Mouse (Mus musculus) heart, embryonic 15.5 days (tissue): ENCODE results near the gene Gpr35. TPM values are rescaled to one million over a fixed set of nuclear protein-coding genes. Genes with fewer than 3 reads are reported as not detected.

Experiments used
- ATAC-seq: fragments of 200-750 bp; cut with Nextera tagmentation; replicated peaks from 2 replicates; pipeline ENCODE4 v1.8.0; 2017; ENCODE audit warnings: low read depth, moderate TSS enrichment; ENCODE audit not compliant: insufficient number of reproducible peaks, insufficient read depth, low FRiP score
- H3K27ac ChIP-seq: fragments of 300-500 bp; sonication (generic); 2 replicates; pipeline ENCODE4 v1.5.1; 2015; ENCODE audit warnings: mild to moderate bottlenecking, inconsistent platforms
- H3K27me3 ChIP-seq: fragments of 300-500 bp; sonication (generic); 2 replicates; pipeline ENCODE4 v1.6.1; 2015; ENCODE audit warnings: inconsistent platforms
- H3K36me3 ChIP-seq: fragments of 300-500 bp; sonication (generic); 2 replicates; pipeline ENCODE4 v1.6.1; 2015; ENCODE audit warnings: mild to moderate bottlenecking, inconsistent platforms
- H3K4me1 ChIP-seq: fragments of 300-500 bp; sonication (generic); replicated peaks from 2 replicates; pipeline ENCODE4 v1.6.1; 2015; ENCODE audit warnings: inconsistent platforms
- H3K4me2 ChIP-seq: fragments of 300-500 bp; sonication (generic); 2 replicates; pipeline ENCODE4 v1.6.1; 2015; ENCODE audit warnings: inconsistent platforms, mild to moderate bottlenecking, moderate library complexity
- H3K4me3 ChIP-seq: fragments of 300-500 bp; sonication (generic); 2 replicates; pipeline ENCODE4 v1.5.1; 2015; ENCODE audit warnings: mild to moderate bottlenecking, inconsistent platforms
- H3K9ac ChIP-seq: fragments of 300-500 bp; sonication (generic); 2 replicates; pipeline ENCODE4 v1.6.1; 2015; ENCODE audit warnings: mild to moderate bottlenecking, inconsistent platforms
- H3K9me3 ChIP-seq: fragments of 300-500 bp; sonication (generic); replicated peaks from 2 replicates; pipeline ENCODE4 v1.6.1; 2016; ENCODE audit warnings: inconsistent platforms
- WGBS: fragments of 180-500 bp; shearing (Covaris S2); methylation state at CpG from one replicate; pipeline ENCODE4 v1.1.7; 2015; ENCODE audit warnings: mixed read lengths; 5-methylcytosine and 5-hydroxymethylcytosine counted together
- polyA plus RNA-seq: library from polyadenylated mRNA; unstranded; fragments of >200 nt; fragmentation: Nextera tagmentation; extraction: Ambion mirVana; gene quantifications from 2 replicates; pipeline ENCODE4 v1.2.1, GENCODE M21; 2015

Gpr35 gene
- polyA plus RNA-seq, 1 experiment from 2014 or later: 0.43 TPM

GRCm38 (mm10) chr1:93018716-93019115 is 68.1 kb downstream of the Gpr35 start:
- no peaks in the 10 kb centered on the region for H3K9me3 ChIP-seq
- H3K27me3 ChIP-seq: peaks cover 5% of the 10 kb centered on the region; the same call in 1 of the 2 replicates
- no peak overlapping the region for H3K4me3 ChIP-seq
- H3K9ac ChIP-seq: no peak overlapping the region
- no peak for ATAC-seq
- WGBS: 78% methylated on average over 10 of the region's 10 CpGs
- H3K4me2 ChIP-seq: no peak overlapping the region
- H3K27ac ChIP-seq: no peak overlapping the region
- no peaks in the 10 kb centered on the region for H3K4me1 ChIP-seq
- H3K36me3 ChIP-seq: no peaks in the 10 kb centered on the region

GRCm38 (mm10) chr1:93020602-93021001 is 69.9 kb downstream of the Gpr35 start:
- H3K4me1 ChIP-seq: no peaks in the 10 kb centered on the region
- WGBS: 70% methylated on average over 4 of the region's 4 CpGs
- ATAC-seq: no peak
- H3K4me3 ChIP-seq: no peak overlapping the region
- H3K9me3 ChIP-seq: no peaks in the 10 kb centered on the region
- H3K27ac ChIP-seq: no peak overlapping the region
- H3K4me2 ChIP-seq: no peak overlapping the region
- H3K27me3 ChIP-seq: peaks cover 5% of the 10 kb centered on the region; the same call in 1 of the 2 replicates
- H3K36me3 ChIP-seq: no peaks in the 10 kb centered on the region
- H3K9ac ChIP-seq: no peak overlapping the region

DNA sequence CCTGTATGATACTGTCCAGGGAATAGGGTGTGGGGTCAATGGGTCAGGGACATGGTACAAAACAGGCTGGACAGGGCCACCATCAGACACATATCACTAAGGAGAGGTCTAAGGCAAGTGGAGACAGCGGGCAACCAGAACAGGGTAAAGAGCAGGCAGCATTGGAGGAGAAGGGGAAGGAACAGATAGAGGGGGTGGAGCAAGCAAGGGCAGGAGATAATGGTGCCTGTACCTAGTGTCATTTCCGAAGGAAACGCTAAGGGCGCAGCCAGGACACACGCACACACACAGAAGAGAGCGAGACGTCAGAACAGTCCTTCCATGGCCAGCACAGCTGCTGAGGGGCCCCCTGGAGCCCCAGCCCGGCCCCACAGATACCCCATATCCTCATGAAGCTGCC is 75.9 kb downstream of the Gpr35 start:
- Histone ChIP-seq H3K36me3 (no peaks in the 10 kb centered on the region), H3K9ac (no peak overlapping the region), H3K4me3 (no peak overlapping the region), H3K27me3 (no peaks in the 10 kb centered on the region; the same call in 1 of the 2 replicates), H3K4me1 (no peaks in the 10 kb centered on the region), H3K27ac (no peak overlapping the region), H3K9me3 (no peaks in the 10 kb centered on the region), H3K4me2 (no peak overlapping the region)
- ATAC-seq: no peak
- 76% methylated on average over 8 of the region's 8 CpGs for WGBS

DNA sequence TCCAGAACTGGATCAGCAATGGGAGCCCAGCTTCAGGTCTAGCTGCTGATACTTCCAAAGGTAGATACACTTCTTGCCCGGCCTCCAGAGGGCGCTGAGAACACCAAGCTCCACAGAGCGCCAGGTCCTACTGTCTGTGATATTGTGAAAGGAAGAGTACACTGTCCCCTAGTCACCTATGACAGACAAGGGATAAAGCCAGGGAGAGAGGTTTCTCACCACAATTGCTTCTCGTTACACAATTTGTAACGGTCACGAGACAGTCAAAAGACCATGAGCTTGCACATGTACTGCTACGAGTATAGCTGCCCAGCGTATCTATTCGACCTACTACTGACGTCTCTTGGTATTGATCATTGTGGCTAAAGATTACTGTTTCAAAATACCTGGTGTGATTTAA is 78.7 kb downstream of the Gpr35 start:
- Histone ChIP-seq H3K4me3 (no peak overlapping the region), H3K4me1 (peaks cover 19% of the 10 kb centered on the region), H3K27ac (no peak overlapping the region), H3K36me3 (no peaks in the 10 kb centered on the region), H3K9ac (no peak overlapping the region), H3K27me3 (no peaks in the 10 kb centered on the region; the same call in 1 of the 2 replicates), H3K9me3 (no peaks in the 10 kb centered on the region), H3K4me2 (no peak overlapping the region)
- WGBS: 91% methylated on average over 10 of the region's 10 CpGs
- no peak for ATAC-seq

- Histone ChIP-seq H3K27me3 (no peaks in the 10 kb centered on the region; the same call in 1 of the 2 replicates), H3K9ac (no peak overlapping the region), H3K4me1 (peaks cover 24% of the 10 kb centered on the region), H3K36me3 (no peaks in the 10 kb centered on the region), H3K9me3 (no peaks in the 10 kb centered on the region), H3K4me3 (no peak overlapping the region), H3K27ac (no peak overlapping the region), H3K4me2 (no peak overlapping the region)
- no peak for ATAC-seq
- 36% methylated on average over 2 of the region's 2 CpGs for WGBS
These were observed 79.4 kb downstream of the Gpr35 start for GRCm38 (mm10) chr1:93030060-93030459.

DNA sequence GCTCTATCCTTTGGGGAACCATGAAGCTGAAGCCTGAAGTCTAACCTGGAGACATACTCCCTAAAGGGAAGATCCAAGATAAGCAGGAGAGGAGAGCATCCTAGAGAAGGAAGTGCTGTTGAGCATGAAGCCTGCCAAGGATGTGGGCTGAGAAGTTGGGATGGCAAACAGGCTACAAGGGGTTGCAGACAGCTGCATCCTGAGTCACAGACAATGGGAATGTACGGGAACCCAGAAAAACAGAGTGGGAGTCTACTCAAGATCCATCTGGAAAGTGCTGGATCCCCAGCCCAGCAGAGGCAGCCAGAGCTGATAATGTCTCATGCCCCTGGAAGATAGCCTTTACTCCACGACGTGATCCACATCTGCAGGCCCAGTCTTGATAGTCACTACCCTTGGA is 80.5 kb downstream of the Gpr35 start:
- no peaks in the 10 kb centered on the region for H3K9me3 ChIP-seq
- no peak overlapping the region for H3K4me3 ChIP-seq
- no peaks in the 10 kb centered on the region; the same call in 1 of the 2 replicates for H3K27me3 ChIP-seq
- no peak overlapping the region for H3K9ac ChIP-seq
- no peak for ATAC-seq
- H3K27ac ChIP-seq: no peak overlapping the region
- peaks cover 35% of the 10 kb centered on the region for H3K4me1 ChIP-seq
- 68% methylated on average over 3 of the region's 3 CpGs for WGBS
- H3K4me2 ChIP-seq: no peak overlapping the region
- no peaks in the 10 kb centered on the region for H3K36me3 ChIP-seq

- Histone ChIP-seq H3K36me3 (no peaks in the 10 kb centered on the region), H3K4me2 (no peak overlapping the region), H3K9me3 (no peaks in the 10 kb centered on the region), H3K27ac (no peak overlapping the region), H3K4me3 (no peak overlapping the region), H3K9ac (0 out of 2 replicates have a peak overlapping the region, but pooled peaks have one; percentile 28), H3K27me3 (no peaks in the 10 kb centered on the region; the same call in 1 of the 2 replicates), H3K4me1 (peaks cover 38% of the 10 kb centered on the region)
- ATAC-seq: no peak
- WGBS: 34% methylated on average over 8 of the region's 8 CpGs
These were observed 83.3 kb downstream of the Gpr35 start for GRCm38 (mm10) chr1:93033989-93034388.

GRCm38 (mm10) chr1:93035981-93036380 is 85.3 kb downstream of the Gpr35 start:
- Histone ChIP-seq H3K4me2 (no peak overlapping the region), H3K9me3 (no peaks in the 10 kb centered on the region), H3K4me3 (no peak overlapping the region), H3K27ac (peak overlapping the region; percentile 37; the same call in 1 of the 2 replicates), H3K9ac (no peak overlapping the region), H3K27me3 (no peaks in the 10 kb centered on the region; the same call in 1 of the 2 replicates), H3K36me3 (no peaks in the 10 kb centered on the region), H3K4me1 (peaks cover 38% of the 10 kb centered on the region)
- WGBS: 48% methylated on average over 4 of the region's 4 CpGs
- ATAC-seq: no peak; the same call in 1 of the 2 replicates

Other genes with a start within 250 kb of the Gpr35 start
- gene Gpc1, start 119.2 kb upstream of the Gpr35 start, polyA plus RNA-seq: 61.3 and 71.4 TPM in 2 replicates
- gene Ankmy1, start 48.0 kb upstream of the Gpr35 start, polyA plus RNA-seq: 0.10 and 0.77 TPM in 2 replicates
- 14.1 and 15.0 TPM in 2 replicates for gene Dusp28, start 43.9 kb upstream of the Gpr35 start, polyA plus RNA-seq
- 33.5 and 49.5 TPM in 2 replicates for gene Rnpepl1, start 40.1 kb upstream of the Gpr35 start, polyA plus RNA-seq
- 21.7 and 23.6 TPM in 2 replicates for gene Capn10, start 16.5 kb upstream of the Gpr35 start, polyA plus RNA-seq
- not detected in 2 replicates for gene Aqp12, start 55.5 kb downstream of the Gpr35 start, polyA plus RNA-seq
- 10.2 and 13.8 TPM in 2 replicates for gene Kif1a, start 151.1 kb downstream of the Gpr35 start, polyA plus RNA-seq
- gene Agxt, start 184.4 kb downstream of the Gpr35 start, polyA plus RNA-seq: 0.14 TPM in 1 of 2 replicates, not detected in the other
- 0.38 and 1.2 TPM in 2 replicates for gene 2310007B03Rik, start 210.1 kb downstream of the Gpr35 start, polyA plus RNA-seq
- 0.26 and 0.55 TPM in 2 replicates for gene Crocc2, start 217.9 kb downstream of the Gpr35 start, polyA plus RNA-seq